Mouse (Mus musculus) stomach, postnatal 0 days (tissue): ENCODE measurements at regions not wholly inside any gene's neighbourhood (a gene's known extent, or its start where the extent isn't known, plus 50 kb on each side); places are given as distances from the start of the nearest gene placed in this dataset.

Experiments
- CTCF ChIP-seq: IDR thresholded peaks from 2 replicates; pipeline ENCODE4 v1.5.1; 2016; ENCODE audit warnings: antibody characterized with exemption, low read depth, mild to moderate bottlenecking, moderate library complexity
- EP300 ChIP-seq: optimal IDR thresholded peaks from 2 replicates; pipeline ENCODE3; 2016; ENCODE audit warnings: antibody characterized with exemption

GRCm38 (mm10) chr1:64319155-64319582, 197.1 kb upstream of the Klf7 start:
- no peak for TF ChIP-seq EP300
- no peak for TF ChIP-seq CTCF
